Mouse (Mus musculus) intestine, embryonic 16.5 days (tissue): ENCODE measurements around the gene Cfap77. TPM values are rescaled to one million over a fixed set of nuclear protein-coding genes. Genes with fewer than 3 reads are reported as not detected.

Experiments
- ATAC-seq: fragments of 200-750 bp; cut with Nextera tagmentation; 2 replicates; pipeline ENCODE4 v1.8.0; 2017; ENCODE audit warnings: moderate TSS enrichment, moderate library complexity
- H3K27ac ChIP-seq: fragments of 300-500 bp; sonication (generic); 2 replicates; pipeline ENCODE4 v1.5.1; 2014; ENCODE audit warnings: mild to moderate bottlenecking, low read length
- H3K27me3 ChIP-seq: fragments of 300-500 bp; sonication (generic); replicated peaks from 2 replicates; pipeline ENCODE4 v1.6.1; 2014; ENCODE audit warnings: low read length, control low read depth, mixed read lengths; ENCODE audit not compliant: control insufficient read depth, insufficient read depth
- H3K36me3 ChIP-seq: fragments of 300-500 bp; sonication (generic); 2 replicates; pipeline ENCODE4 v1.6.1; 2014; ENCODE audit warnings: low read length, control low read depth; ENCODE audit not compliant: control insufficient read depth, insufficient read depth
- H3K4me1 ChIP-seq: fragments of 300-500 bp; sonication (generic); 2 replicates; pipeline ENCODE4 v1.6.1; 2014; ENCODE audit warnings: low read length, control low read depth, mixed read lengths; ENCODE audit not compliant: control insufficient read depth, insufficient read depth
- H3K4me2 ChIP-seq: fragments of 300-500 bp; sonication (generic); 2 replicates; pipeline ENCODE4 v1.6.1; 2014; ENCODE audit warnings: low read depth, low read length, control low read depth
- H3K4me3 ChIP-seq: fragments of 300-500 bp; sonication (generic); 2 replicates; pipeline ENCODE4 v1.5.1; 2014; ENCODE audit warnings: mild to moderate bottlenecking, low read length
- H3K9ac ChIP-seq: fragments of 300-500 bp; sonication (generic); 2 replicates; pipeline ENCODE4 v1.6.1; 2014; ENCODE audit warnings: low read depth, low read length
- H3K9me3 ChIP-seq: fragments of 300-500 bp; sonication (generic); 2 replicates; pipeline ENCODE4 v1.6.1; 2016; ENCODE audit warnings: low read length, control low read depth; ENCODE audit not compliant: control insufficient read depth
- WGBS: fragments of 180-500 bp; shearing (Covaris S2); extraction: QIAGEN DNeasy Blood & Tissue Kit; methylation state at CpG from one replicate; pipeline ENCODE4 v1.1.7; 2014; 5-methylcytosine and 5-hydroxymethylcytosine counted together
- polyA plus RNA-seq: library from polyadenylated mRNA; unstranded; fragments of >200 nt; fragmentation: Nextera tagmentation; extraction: Ambion mirVana; gene quantifications from 2 replicates; pipeline ENCODE4 v1.2.1, GENCODE M21; 2015

Gene Cfap77
- polyA plus RNA-seq, 1 experiment from 2014 or later, result 0.31 TPM

- WGBS, result 95% methylated on average over 3 of the region's 3 CpGs
- no peaks in the 10 kb centered on the region for H3K27me3 ChIP-seq
- no peak for ATAC-seq
- 0 out of 2 replicates have a peak, but pooled peaks cover 4% of the 10 kb centered on the region for H3K9me3 ChIP-seq
- no peak overlapping the region for H3K9ac ChIP-seq
- H3K4me2 ChIP-seq, result no peak overlapping the region
- no peak overlapping the region for H3K4me3 ChIP-seq
- no peaks in the 10 kb centered on the region for H3K4me1 ChIP-seq
- no peaks in the 10 kb centered on the region for H3K36me3 ChIP-seq
- H3K27ac ChIP-seq, result no peak overlapping the region
Measured at GRCm38 (mm10) chr2:28988781-28989180, 66.1 kb downstream of the Cfap77 start.

- no peaks in the 10 kb centered on the region for H3K9me3 ChIP-seq
- 65% methylated on average over 20 of the region's 20 CpGs for WGBS
- H3K27ac ChIP-seq, result no peak overlapping the region
- H3K27me3 ChIP-seq, result no peaks in the 10 kb centered on the region; the same call in 1 of the 2 replicates
- no peaks in the 10 kb centered on the region for H3K36me3 ChIP-seq
- H3K4me1 ChIP-seq, result no peaks in the 10 kb centered on the region
- no peak overlapping the region for H3K4me3 ChIP-seq
- no peak overlapping the region for H3K4me2 ChIP-seq
- H3K9ac ChIP-seq, result no peak overlapping the region
- ATAC-seq, result no peak
Measured at GRCm38 (mm10) chr2:28980080-28980910, 74.6 kb downstream of the Cfap77 start.

DNA sequence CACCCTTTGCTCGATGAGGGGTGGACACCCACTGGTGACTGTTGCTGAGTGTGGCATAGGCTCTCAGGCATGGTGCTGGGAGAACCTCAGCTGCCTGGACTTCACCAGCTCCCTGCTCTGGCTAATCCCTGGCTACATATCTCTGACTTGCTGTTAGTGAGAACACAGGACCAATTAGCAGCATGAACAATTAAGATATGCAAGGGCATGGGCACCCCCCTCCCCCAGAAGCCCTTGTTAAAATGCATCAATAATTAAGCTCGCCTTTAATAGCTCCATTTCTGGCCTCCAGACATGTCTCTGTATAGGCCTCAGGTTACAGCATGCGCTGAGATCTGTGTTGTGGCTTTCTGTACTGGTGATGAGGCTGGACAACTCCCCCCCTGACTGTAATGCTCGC is 76.4 kb downstream of the Cfap77 start:
- Histone ChIP-seq H3K4me3 (no peak overlapping the region), H3K27me3 (no peaks in the 10 kb centered on the region; the same call in 1 of the 2 replicates), H3K9ac (0 out of 2 replicates have a peak overlapping the region, but pooled peaks have one; percentile 7), H3K36me3 (no peaks in the 10 kb centered on the region), H3K27ac (no peak overlapping the region), H3K4me2 (no peak overlapping the region), H3K9me3 (no peaks in the 10 kb centered on the region), H3K4me1 (peaks cover 13% of the 10 kb centered on the region)
- no peak for ATAC-seq
- WGBS, result 74% methylated on average over 4 of the region's 4 CpGs

GRCm38 (mm10) chr2:28976635-28977034 is 78.2 kb downstream of the Cfap77 start:
- Histone ChIP-seq H3K36me3 (no peaks in the 10 kb centered on the region), H3K4me2 (no peak overlapping the region), H3K27ac (no peak overlapping the region), H3K9me3 (no peaks in the 10 kb centered on the region), H3K4me3 (no peak overlapping the region), H3K4me1 (peaks cover 14% of the 10 kb centered on the region), H3K27me3 (no peaks in the 10 kb centered on the region; the same call in 1 of the 2 replicates), H3K9ac (no peak overlapping the region)
- ATAC-seq, result no peak
- 11% methylated on average over 7 of the region's 7 CpGs for WGBS

DNA sequence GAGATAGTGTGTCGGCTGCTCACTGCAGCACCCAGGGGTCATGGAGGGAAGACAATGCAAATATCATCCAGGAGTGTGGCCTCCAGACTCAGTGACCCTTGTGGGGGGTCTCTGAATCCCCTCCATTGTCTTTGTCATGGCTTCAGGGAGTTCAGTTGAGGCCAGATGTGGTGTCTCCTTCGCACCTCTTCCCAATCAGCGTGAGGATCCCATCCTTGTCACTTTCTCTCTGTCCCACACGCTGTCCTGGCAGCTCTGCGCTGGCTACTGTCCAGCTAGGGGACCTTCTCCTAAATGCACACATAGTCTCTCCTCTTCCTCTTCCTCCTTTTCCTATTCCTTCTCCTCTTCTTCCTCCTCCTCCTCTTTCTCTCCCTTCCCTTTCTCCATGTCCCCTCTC is 79.3 kb downstream of the Cfap77 start:
- H3K4me3 ChIP-seq, result no peak overlapping the region
- peaks cover 14% of the 10 kb centered on the region for H3K4me1 ChIP-seq
- H3K9me3 ChIP-seq, result no peaks in the 10 kb centered on the region
- H3K9ac ChIP-seq, result no peak overlapping the region
- no peak overlapping the region for H3K4me2 ChIP-seq
- H3K27ac ChIP-seq, result no peak overlapping the region
- no peaks in the 10 kb centered on the region; the same call in 1 of the 2 replicates for H3K27me3 ChIP-seq
- WGBS, result 81% methylated on average over 5 of the region's 5 CpGs
- ATAC-seq, result no peak
- no peaks in the 10 kb centered on the region for H3K36me3 ChIP-seq

DNA sequence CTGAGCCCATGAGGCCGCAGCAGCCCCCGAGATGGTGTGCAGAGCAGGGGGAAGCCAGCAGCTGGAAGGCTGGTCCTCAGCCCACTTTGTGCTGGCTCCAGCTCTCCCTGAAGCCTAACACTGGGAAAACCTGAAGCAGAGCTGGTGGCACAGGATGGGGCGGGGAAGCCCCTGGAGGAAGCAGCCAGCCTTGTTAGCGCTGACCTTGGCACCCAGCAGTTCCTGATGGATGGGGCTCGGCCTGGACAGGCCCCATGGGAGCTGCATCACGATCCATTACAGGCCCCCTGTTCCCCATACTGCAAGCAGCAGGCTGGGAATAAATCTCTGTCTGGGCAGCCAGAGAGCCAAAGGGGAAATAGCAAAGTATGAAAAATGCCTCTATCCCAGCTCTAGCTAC is 80.3 kb downstream of the Cfap77 start:
- H3K4me1 ChIP-seq, result peaks cover 14% of the 10 kb centered on the region
- no peaks in the 10 kb centered on the region; the same call in 1 of the 2 replicates for H3K27me3 ChIP-seq
- peak overlapping the region; percentile 34; the same call in 1 of the 2 replicates for H3K9ac ChIP-seq
- no peak overlapping the region for H3K4me2 ChIP-seq
- H3K36me3 ChIP-seq, result no peaks in the 10 kb centered on the region
- peak; percentile 60 for ATAC-seq
- H3K27ac ChIP-seq, result no peak overlapping the region
- no peaks in the 10 kb centered on the region for H3K9me3 ChIP-seq
- no peak overlapping the region for H3K4me3 ChIP-seq
- WGBS, result 17% methylated on average over 6 of the region's 6 CpGs

DNA sequence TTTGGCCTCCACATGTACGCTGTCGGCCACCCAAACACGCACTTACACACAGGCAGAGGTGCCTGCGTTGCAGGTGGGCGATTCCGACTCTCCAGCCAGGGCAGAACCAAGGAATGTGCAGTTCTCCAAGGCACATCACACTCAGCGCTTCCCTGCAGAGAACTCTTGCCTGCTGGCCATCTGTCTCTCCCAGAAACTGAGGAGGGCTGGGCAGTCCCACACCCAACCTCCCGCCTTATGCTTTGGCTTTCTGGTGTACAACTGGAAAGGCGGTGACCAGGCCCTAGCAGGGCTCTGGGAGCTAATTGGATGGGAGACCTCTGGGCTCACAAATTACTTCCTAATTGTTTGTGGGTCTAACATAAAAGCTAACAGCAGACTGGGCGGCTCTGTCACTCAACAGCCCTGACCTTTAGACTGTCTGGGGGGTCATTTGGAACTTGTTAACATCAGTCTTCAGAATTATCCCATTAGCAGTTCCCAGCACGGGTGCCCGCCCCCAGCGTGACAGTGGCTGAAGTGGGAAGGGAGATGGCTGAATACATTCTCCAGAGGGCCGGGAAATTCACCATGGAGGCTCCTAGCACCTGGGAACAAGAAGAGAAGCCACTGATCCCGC is 80.9 kb downstream of the Cfap77 start:
- Histone ChIP-seq H3K9ac (peak overlapping the region; percentile 34; the same call in 1 of the 2 replicates), H3K4me1 (peaks cover 14% of the 10 kb centered on the region), H3K4me3 (no peak overlapping the region), H3K27me3 (no peaks in the 10 kb centered on the region; the same call in 1 of the 2 replicates), H3K27ac (no peak overlapping the region), H3K4me2 (no peak overlapping the region), H3K36me3 (no peaks in the 10 kb centered on the region), H3K9me3 (no peaks in the 10 kb centered on the region)
- 42% methylated on average over 15 of the region's 15 CpGs for WGBS
- ATAC-seq, result peak; percentile 55

- Histone ChIP-seq H3K27ac (no peak overlapping the region), H3K9ac (no peak overlapping the region), H3K4me2 (no peak overlapping the region), H3K36me3 (no peaks in the 10 kb centered on the region), H3K4me1 (peaks cover 14% of the 10 kb centered on the region), H3K27me3 (no peaks in the 10 kb centered on the region), H3K4me3 (no peak overlapping the region), H3K9me3 (no peaks in the 10 kb centered on the region)
- WGBS, result 82% methylated on average over 14 of the region's 14 CpGs
- no peak for ATAC-seq
Measured at GRCm38 (mm10) chr2:28970424-28970823, 84.4 kb downstream of the Cfap77 start.

DNA sequence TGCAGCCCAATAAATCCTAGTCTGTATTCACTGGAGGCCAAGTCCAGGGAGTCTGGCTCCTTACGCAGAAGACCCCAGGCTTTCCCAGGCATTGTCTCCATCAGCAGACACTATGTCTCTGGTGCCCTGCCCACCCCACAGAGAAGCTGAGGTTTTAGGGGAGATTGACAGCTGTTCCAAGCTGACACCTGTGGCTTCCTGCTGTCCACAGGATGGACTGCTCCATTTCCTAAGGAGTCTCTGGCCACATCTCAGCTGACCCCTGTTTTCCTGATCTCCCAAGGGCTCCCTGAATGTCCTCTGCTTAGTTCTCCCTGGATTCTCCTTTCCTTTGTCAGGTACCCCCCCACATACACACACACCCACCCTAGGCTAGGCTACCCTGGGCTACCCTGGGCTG is 86.6 kb downstream of the Cfap77 start:
- no peaks in the 10 kb centered on the region for H3K4me1 ChIP-seq
- no peaks in the 10 kb centered on the region for H3K9me3 ChIP-seq
- H3K27me3 ChIP-seq, result no peaks in the 10 kb centered on the region
- H3K4me3 ChIP-seq, result no peak overlapping the region
- no peak overlapping the region for H3K4me2 ChIP-seq
- no peaks in the 10 kb centered on the region for H3K36me3 ChIP-seq
- WGBS, result 89% methylated on average over 1 of the region's 1 CpGs
- no peak overlapping the region for H3K9ac ChIP-seq
- H3K27ac ChIP-seq, result no peak overlapping the region
- no peak for ATAC-seq
